Mouse (Mus musculus) embryonic facial prominence, embryonic 10.5 days (tissue): Measurements from ENCODE around the gene Gm13290. TPM values are rescaled to one million over a fixed set of nuclear protein-coding genes. Genes with fewer than 3 reads are reported as not detected.
A peak's percentile ranks its signal among the peaks of the same experiment; 100 is the strongest.
"Not testable (repeated sequence)": the region's sequence is repeated elsewhere in the genome, so short reads cannot be mapped to it uniquely, and the experiment has no call there.

Source experiments
- DNase-seq: peaks from one replicate; pipeline ENCODE4 v3.0.0-alpha.2; 2017; ENCODE audit warnings: low spot score
- H3K27ac ChIP-seq: fragments of 300-500 bp; sonication (generic); replicated peaks from 2 replicates; pipeline ENCODE4 v1.5.1; 2016; ENCODE audit warnings: mild to moderate bottlenecking
- H3K27me3 ChIP-seq: fragments of 300-500 bp; sonication (generic); replicated peaks from 2 replicates; pipeline ENCODE4 v1.6.1; 2016; ENCODE audit warnings: low read depth, mild to moderate bottlenecking; ENCODE audit not compliant: poor library complexity, severe bottlenecking
- H3K36me3 ChIP-seq: fragments of 300-500 bp; sonication (generic); replicated peaks from 2 replicates; pipeline ENCODE4 v1.6.1; 2016; ENCODE audit warnings: mild to moderate bottlenecking, moderate library complexity
- H3K4me1 ChIP-seq: fragments of 300-500 bp; sonication (generic); 2 replicates; pipeline ENCODE4 v1.6.1; 2016
- H3K4me3 ChIP-seq: fragments of 300-500 bp; sonication (generic); 2 replicates; pipeline ENCODE4 v1.5.1; 2016; ENCODE audit warnings: mild to moderate bottlenecking, moderate library complexity
- H3K9me3 ChIP-seq: fragments of 300-500 bp; sonication (generic); 2 replicates; pipeline ENCODE4 v1.6.1; 2016; ENCODE audit warnings: mild to moderate bottlenecking
- WGBS: fragments of 180-500 bp; shearing (Covaris S2); methylation state at CpG from one replicate; pipeline ENCODE4 v1.1.7; 2016; 5-methylcytosine and 5-hydroxymethylcytosine counted together
- polyA plus RNA-seq: library from polyadenylated mRNA; unstranded; fragments of >200 nt; fragmentation: Nextera tagmentation; extraction: Ambion mirVana; gene quantifications from 2 replicates; pipeline ENCODE4 v1.2.1, GENCODE M21; 2016

Gene Gm13290
- polyA plus RNA-seq, 1 experiment from 2014 or later, result not detected

DNA sequence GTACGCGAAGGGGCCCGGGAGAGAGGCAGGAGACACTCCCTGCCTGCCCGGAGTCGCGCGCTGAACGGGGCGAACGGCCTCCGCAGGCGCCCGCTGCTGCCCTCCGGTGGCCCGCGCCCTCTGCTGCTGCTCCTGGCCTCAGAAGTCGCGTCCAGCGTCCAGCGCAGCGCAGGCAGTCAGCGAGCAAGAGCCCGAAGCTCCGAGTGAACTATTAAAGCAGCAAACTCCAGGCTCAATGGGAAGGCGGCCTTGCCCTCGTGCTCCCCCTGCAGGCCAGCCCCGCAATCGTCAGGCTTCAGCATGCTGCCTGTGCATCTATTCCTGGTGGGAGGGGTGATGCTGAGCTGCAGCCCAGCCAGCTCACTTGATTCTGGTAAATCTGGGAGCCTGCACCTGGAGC is 17.6 kb downstream of the Gm13290 start, which contains the start of gene Gm13278:
Gene Gm13278 (plus strand): TSS at position 301 of the 400 bp plus-strand sequence.
- not testable (repeated sequence) for H3K36me3 ChIP-seq, H3K27me3 ChIP-seq
- no CpG with 5 or more reads among the region's 28 CpGs for WGBS

DNA sequence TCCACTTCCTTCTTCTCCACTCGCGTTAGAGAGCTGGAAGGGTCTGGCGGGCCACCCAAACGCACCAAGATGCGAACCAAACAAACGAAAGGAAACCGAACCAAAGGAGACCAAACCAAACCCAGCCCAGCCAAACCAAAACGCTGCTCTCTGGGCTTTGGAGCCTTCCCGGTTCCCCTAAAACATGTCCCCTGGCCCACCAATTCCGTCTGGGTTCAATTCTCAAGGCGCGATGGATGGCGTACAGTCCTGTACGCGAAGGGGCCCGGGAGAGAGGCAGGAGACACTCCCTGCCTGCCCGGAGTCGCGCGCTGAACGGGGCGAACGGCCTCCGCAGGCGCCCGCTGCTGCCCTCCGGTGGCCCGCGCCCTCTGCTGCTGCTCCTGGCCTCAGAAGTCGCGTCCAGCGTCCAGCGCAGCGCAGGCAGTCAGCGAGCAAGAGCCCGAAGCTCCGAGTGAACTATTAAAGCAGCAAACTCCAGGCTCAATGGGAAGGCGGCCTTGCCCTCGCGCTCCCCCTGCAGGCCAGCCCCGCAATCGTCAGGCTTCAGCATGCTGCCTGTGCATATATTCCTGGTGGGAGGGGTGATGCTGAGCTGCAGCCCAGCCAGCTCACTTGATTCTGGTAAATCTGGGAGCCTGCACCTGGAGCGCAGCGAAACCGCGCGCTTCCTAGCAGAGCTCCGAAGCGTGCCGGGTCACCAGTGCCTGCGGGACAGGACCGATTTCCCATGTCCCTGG is 20.5 kb downstream of the Gm13290 start, which contains the start of gene Gm13275:
Gene Gm13275 (plus strand): TSS at position 552 of the 740 bp plus-strand sequence.
- H3K4me1 ChIP-seq, H3K27ac ChIP-seq, H3K4me3 ChIP-seq, H3K9me3 ChIP-seq, H3K36me3 ChIP-seq, DNase-seq, H3K27me3 ChIP-seq: not testable (repeated sequence)
- 2% methylated on average over 19 of the region's 52 CpGs for WGBS

More for the DNA sequence above, 17.6 kb downstream of the Gm13290 start, which contains the start of gene Gm13278:
- DNase-seq, H3K27ac ChIP-seq, H3K4me3 ChIP-seq, H3K9me3 ChIP-seq, H3K4me1 ChIP-seq: not testable (repeated sequence)

DNA sequence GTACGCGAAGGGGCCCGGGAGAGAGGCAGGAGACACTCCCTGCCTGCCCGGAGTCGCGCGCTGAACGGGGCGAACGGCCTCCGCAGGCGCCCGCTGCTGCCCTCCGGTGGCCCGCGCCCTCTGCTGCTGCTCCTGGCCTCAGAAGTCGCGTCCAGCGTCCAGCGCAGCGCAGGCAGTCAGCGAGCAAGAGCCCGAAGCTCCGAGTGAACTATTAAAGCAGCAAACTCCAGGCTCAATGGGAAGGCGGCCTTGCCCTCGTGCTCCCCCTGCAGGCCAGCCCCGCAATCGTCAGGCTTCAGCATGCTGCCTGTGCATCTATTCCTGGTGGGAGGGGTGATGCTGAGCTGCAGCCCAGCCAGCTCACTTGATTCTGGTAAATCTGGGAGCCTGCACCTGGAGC is 23.5 kb downstream of the Gm13290 start, which contains the start of gene Gm13279:
Gene Gm13279 (plus strand): TSS at position 301 of the 400 bp plus-strand sequence.
- H3K4me1 ChIP-seq, H3K27ac ChIP-seq, H3K36me3 ChIP-seq, DNase-seq, H3K9me3 ChIP-seq, H3K27me3 ChIP-seq, H3K4me3 ChIP-seq: not testable (repeated sequence)
- WGBS, result no CpG with 5 or more reads among the region's 28 CpGs

GRCm38 (mm10) chr4:88799365-88799764 is 25.7 kb downstream of the Gm13290 start, which contains the start of gene Gm13285:
Gene Gm13285, plus strand, starts transcription at chr4:88799665.
- not testable (repeated sequence) for H3K27ac ChIP-seq, H3K27me3 ChIP-seq, DNase-seq, H3K4me1 ChIP-seq, H3K9me3 ChIP-seq, H3K36me3 ChIP-seq, H3K4me3 ChIP-seq
- WGBS, result 9% methylated on average over 6 of the region's 7 CpGs

DNA sequence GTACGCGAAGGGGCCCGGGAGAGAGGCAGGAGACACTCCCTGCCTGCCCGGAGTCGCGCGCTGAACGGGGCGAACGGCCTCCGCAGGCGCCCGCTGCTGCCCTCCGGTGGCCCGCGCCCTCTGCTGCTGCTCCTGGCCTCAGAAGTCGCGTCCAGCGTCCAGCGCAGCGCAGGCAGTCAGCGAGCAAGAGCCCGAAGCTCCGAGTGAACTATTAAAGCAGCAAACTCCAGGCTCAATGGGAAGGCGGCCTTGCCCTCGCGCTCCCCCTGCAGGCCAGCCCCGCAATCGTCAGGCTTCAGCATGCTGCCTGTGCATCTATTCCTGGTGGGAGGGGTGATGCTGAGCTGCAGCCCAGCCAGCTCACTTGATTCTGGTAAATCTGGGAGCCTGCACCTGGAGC is 29.3 kb downstream of the Gm13290 start, which contains the start of gene Gm13287:
Gene Gm13287 (plus strand): TSS at position 301 of the 400 bp plus-strand sequence.
- not testable (repeated sequence) for H3K4me1 ChIP-seq, DNase-seq, H3K36me3 ChIP-seq, H3K27ac ChIP-seq, H3K9me3 ChIP-seq, H3K4me3 ChIP-seq
- WGBS, result no CpG with 5 or more reads among the region's 29 CpGs
- H3K27me3 ChIP-seq, result peaks cover 13% of the 10 kb centered on the region

GRCm38 (mm10) chr4:88805231-88805630 is 31.6 kb downstream of the Gm13290 start, which contains the start of gene Gm13288:
Gene Gm13288, plus strand, starts transcription at chr4:88805531.
- Histone ChIP-seq H3K27me3 (peaks cover 14% of the 10 kb centered on the region), H3K4me3 (peak within 1 kb of the TSS; percentile 43; the same call in 1 of the 2 replicates)
- not testable (repeated sequence) for DNase-seq, H3K4me1 ChIP-seq, H3K9me3 ChIP-seq, H3K36me3 ChIP-seq, H3K27ac ChIP-seq
- no CpG with 5 or more reads among the region's 8 CpGs for WGBS

- H3K4me1 ChIP-seq, H3K9me3 ChIP-seq, DNase-seq, H3K36me3 ChIP-seq, H3K27ac ChIP-seq: not testable (repeated sequence)
- peak overlapping the region; percentile 43; the same call in 1 of the 2 replicates for H3K4me3 ChIP-seq
- peaks cover 14% of the 10 kb centered on the region for H3K27me3 ChIP-seq
- WGBS, result 0% methylated on average over 21 of the region's 34 CpGs
Observed at GRCm38 (mm10) chr4:88805761-88806160, 32.1 kb downstream of the Gm13290 start.

- DNase-seq, result no peak
- H3K4me1 ChIP-seq, result no peaks in the 10 kb centered on the region
- no peaks in the 10 kb centered on the region for H3K36me3 ChIP-seq
- 68% methylated on average over 3 of the region's 3 CpGs for WGBS
- H3K27me3 ChIP-seq, result no peaks in the 10 kb centered on the region; the same call in 1 of the 2 replicates
- no peaks in the 10 kb centered on the region for H3K9me3 ChIP-seq
- no peak within 1 kb of the TSS for H3K27ac ChIP-seq
- H3K4me3 ChIP-seq, result no peak within 1 kb of the TSS
Observed at GRCm38 (mm10) chr4:88815928-88816327, 42.3 kb downstream of the Gm13290 start, which contains the start of gene Ifna7. Gene Ifna7, plus strand, starts transcription at chr4:88816228.

GRCm38 (mm10) chr4:88819659-88820058 is 46.0 kb downstream of the Gm13290 start, which contains the start of gene Ifna11:
Gene Ifna11, plus strand, starts transcription at chr4:88819959.
- no peak for DNase-seq
- 82% methylated on average over 1 of the region's 1 CpGs for WGBS
- H3K9me3 ChIP-seq, result no peaks in the 10 kb centered on the region
- H3K27ac ChIP-seq, result no peak within 1 kb of the TSS
- H3K4me1 ChIP-seq, result no peaks in the 10 kb centered on the region
- no peak within 1 kb of the TSS for H3K4me3 ChIP-seq
- no peaks in the 10 kb centered on the region for H3K27me3 ChIP-seq
- H3K36me3 ChIP-seq, result no peaks in the 10 kb centered on the region

DNA sequence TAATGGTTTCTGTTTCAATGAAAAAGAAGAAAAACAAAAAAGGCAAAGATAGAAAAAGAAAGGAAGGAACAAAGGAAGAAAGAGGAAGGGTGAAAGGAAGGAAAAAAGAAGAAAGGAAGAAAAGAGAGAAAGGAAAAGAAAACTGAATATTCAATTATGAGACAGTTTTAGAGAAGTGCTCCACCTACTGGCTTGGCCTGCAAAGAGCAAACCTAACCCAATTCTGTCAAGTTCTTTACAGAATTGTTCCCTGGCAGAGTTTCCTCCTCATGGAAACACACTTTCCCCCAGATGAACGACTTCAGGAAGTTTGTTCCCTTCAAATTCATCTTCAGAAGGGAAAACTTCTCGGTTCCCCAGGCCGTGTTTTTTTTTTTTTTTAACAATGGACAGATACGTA is 49.4 kb downstream of the Gm13290 start:
- Histone ChIP-seq H3K27ac (no peak overlapping the region), H3K27me3 (no peaks in the 10 kb centered on the region), H3K9me3 (no peaks in the 10 kb centered on the region), H3K4me3 (no peak overlapping the region), H3K36me3 (no peaks in the 10 kb centered on the region), H3K4me1 (no peaks in the 10 kb centered on the region)
- WGBS, result 27% methylated on average over 4 of the region's 4 CpGs
- no peak for DNase-seq
